Mouse (Mus musculus): ENCODE measurements around the gene Nudt16. TPM values are rescaled to one million over a fixed set of nuclear protein-coding genes. Genes with fewer than 3 reads are reported as not detected.
"Not testable (repeated sequence)": the region's sequence is repeated elsewhere in the genome, so short reads cannot be mapped to it uniquely, and the experiment has no call there.

The Nudt16 gene
- polyA plus RNA-seq (2015; fragmentation: Nextera tagmentation; extraction: Ambion mirVana) = 27.8 and 29.0 TPM in 2 replicates

DNA sequence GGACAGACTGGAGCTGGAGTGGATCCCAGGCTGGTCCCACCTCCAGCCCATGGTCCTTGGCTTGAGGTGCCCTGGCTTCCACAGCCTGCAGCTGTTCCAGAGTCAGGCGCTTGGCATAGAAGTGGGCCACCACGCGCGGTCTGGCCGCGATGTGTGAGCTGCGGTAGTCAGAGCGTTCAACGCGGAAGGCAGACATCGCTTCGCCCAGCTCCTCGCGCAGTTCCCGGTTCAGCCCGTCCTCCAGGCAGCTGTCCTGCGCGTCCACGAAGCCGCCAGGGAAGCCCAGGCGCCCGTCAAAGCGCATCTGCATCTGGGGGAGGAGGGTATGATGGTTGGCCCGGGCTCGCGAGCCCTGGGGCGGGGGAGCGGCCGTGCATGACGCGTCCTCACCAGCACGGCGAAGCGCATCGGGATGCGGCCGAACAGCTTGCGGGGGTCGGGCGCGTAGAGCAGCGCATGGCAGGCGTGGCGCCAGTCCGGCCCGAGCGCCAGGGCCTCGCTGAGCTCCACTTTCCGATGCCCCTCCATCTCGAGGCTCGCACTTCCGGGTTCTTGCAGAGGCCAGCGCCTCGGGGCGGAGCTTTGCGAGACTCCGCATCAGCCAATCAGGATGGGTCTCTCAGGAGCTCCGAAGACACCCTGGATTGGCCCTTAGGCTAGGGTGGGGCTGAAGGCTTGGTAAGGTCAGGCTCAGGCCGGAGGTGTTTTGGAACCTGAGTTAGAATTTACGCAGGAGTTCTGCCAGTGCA is at the start of gene Nudt16:
TSS of gene Nudt16 (minus strand) at position 572 of the 749 bp plus-strand sequence.
- under 1% methylated on average over 60 of the region's 60 CpGs for WGBS
- peak within 1 kb of the TSS; percentile 75 for H3K9ac ChIP-seq (replicated peaks)
- H3K4me3 ChIP-seq (replicated peaks) = peak within 1 kb of the TSS; percentile 71
- H3K27ac ChIP-seq (replicated peaks) = peak within 1 kb of the TSS; percentile 92
- H3K36me3 ChIP-seq = peaks cover 3% of the 10 kb centered on the region; the same call in 1 of the 2 replicates
- H3K4me2 ChIP-seq = peak within 1 kb of the TSS; percentile 84
- ATAC-seq (ENCODE audit: low FRiP score) = peak; percentile 98
- H3K9me3 ChIP-seq (replicated peaks) = no peaks in the 10 kb centered on the region
- H3K27me3 ChIP-seq (replicated peaks) = no peaks in the 10 kb centered on the region
- peaks cover 21% of the 10 kb centered on the region for H3K4me1 ChIP-seq

DNA sequence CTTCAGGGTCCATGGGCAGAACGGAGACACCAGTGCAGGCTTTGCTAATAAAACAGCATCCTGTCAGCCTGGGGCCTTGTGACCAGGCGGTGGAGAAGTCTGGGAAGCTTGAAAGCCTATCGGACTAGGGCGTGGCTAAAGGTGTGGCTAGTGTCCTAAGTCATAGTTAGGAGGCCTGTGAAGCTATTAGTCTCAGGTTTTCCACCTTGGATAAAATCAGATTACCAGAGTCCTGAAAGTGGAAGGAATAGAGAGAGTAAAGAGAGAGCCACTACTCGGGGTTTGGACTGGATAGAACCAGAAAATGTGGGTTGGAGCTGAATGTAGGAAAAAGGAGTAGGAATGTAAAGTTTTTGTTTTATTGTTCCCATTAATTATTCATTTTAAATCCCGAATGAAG is 13.4 kb upstream of the Nudt16 start, which contains the start of gene 1700080E11Rik:
TSS of gene 1700080E11Rik (minus strand) at position 101 of the 400 bp plus-strand sequence.
- Histone ChIP-seq H3K9ac (replicated peaks) (no peak within 1 kb of the TSS), H3K36me3 (no peaks in the 10 kb centered on the region), H3K4me3 (replicated peaks) (no peak within 1 kb of the TSS), H3K27me3 (replicated peaks) (no peaks in the 10 kb centered on the region), H3K4me2 (no peak within 1 kb of the TSS), H3K27ac (replicated peaks) (no peak within 1 kb of the TSS), H3K4me1 (no peaks in the 10 kb centered on the region), H3K9me3 (replicated peaks) (no peaks in the 10 kb centered on the region)
- ATAC-seq (ENCODE audit: low FRiP score) = no peak
- WGBS = 82% methylated on average over 6 of the region's 6 CpGs

DNA sequence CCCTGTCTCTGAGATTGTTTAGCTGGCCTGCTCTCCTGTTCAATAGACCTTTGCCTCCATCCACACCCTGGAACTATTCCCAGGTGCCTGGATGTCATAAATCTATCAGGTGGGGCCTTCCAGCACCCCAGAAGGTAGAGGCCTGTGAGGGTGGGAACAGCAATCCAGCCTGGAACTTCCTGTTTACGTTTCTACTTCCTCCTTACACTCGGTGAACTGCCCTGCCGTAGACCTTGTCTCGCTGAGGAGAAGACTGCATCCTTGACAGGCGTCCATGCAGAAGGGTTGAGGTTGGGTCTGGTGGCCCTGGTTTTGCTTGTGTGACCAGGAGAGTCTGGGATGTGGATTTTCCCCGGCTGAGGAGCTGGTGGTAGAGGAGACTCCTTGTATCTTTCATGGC is 7.6 kb upstream of the Nudt16 start:
- no peak for ATAC-seq (ENCODE audit: low FRiP score)
- Histone ChIP-seq H3K4me1 (no peaks in the 10 kb centered on the region), H3K9ac (replicated peaks) (no peak overlapping the region), H3K36me3 (no peaks in the 10 kb centered on the region), H3K4me3 (replicated peaks) (no peak overlapping the region), H3K27ac (replicated peaks) (no peak overlapping the region), H3K27me3 (replicated peaks) (no peaks in the 10 kb centered on the region), H3K9me3 (replicated peaks) (no peaks in the 10 kb centered on the region), H3K4me2 (no peak overlapping the region)
- 80% methylated on average over 6 of the region's 6 CpGs for WGBS

DNA sequence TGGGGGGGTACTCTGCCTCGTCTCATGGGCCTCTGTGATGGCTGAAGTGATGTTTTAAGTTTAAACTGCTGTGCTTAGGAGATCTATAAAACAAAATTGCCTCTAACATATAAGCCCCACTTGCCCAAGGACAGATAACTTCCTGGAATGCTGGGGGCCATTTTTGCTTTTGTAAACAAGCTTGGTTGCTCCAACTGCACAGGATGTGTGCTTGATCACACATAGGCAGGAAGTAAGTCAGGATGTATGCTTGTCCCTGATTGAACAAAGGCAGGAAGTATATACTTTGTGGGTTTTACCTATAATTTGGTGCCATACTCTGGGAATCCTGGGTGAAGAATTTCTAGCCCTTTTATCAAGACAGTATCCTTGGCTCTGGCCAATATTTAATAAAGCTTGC is 4.8 kb upstream of the Nudt16 start:
- no peak overlapping the region for H3K4me2 ChIP-seq
- H3K27me3 ChIP-seq (replicated peaks) = no peaks in the 10 kb centered on the region
- H3K9ac ChIP-seq (replicated peaks) = no peak overlapping the region
- H3K36me3 ChIP-seq = no peaks in the 10 kb centered on the region
- no peaks in the 10 kb centered on the region for H3K9me3 ChIP-seq (replicated peaks)
- H3K4me1 ChIP-seq = no peaks in the 10 kb centered on the region
- whole genome bisulfite sequencing = 48% methylated on average over 1 of the region's 1 CpGs
- no peak overlapping the region for H3K27ac ChIP-seq (replicated peaks)
- ATAC-seq (ENCODE audit: low FRiP score) = no peak
- H3K4me3 ChIP-seq (replicated peaks) = no peak overlapping the region

DNA sequence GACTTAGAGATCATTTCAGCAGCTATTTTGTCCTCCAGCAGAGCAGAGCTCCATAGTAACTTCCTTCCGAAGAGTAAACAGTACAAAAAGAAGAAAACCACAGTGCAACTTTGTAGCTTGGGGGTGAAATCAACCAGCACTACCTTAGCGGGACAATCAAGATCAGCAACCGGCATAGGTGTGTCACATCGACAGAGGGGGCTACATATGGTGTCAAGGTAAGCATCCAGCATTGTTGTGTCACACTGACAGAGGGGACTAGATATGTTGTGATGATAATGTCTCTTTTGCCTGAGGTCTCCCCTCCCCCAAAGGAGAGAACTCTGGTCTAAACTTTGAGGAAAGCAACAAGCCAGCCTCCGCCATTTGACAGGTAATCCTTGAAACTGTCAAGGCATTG is 2.9 kb upstream of the Nudt16 start:
- no peaks in the 10 kb centered on the region for H3K9me3 ChIP-seq (replicated peaks)
- no peak overlapping the region for H3K9ac ChIP-seq (replicated peaks)
- ATAC-seq (ENCODE audit: low FRiP score) = no peak
- no peaks in the 10 kb centered on the region for H3K36me3 ChIP-seq
- H3K27ac ChIP-seq (replicated peaks) = no peak overlapping the region
- H3K4me3 ChIP-seq (replicated peaks) = no peak overlapping the region
- peaks cover 17% of the 10 kb centered on the region for H3K4me1 ChIP-seq
- WGBS = 91% methylated on average over 5 of the region's 5 CpGs
- no peak overlapping the region for H3K4me2 ChIP-seq
- H3K27me3 ChIP-seq (replicated peaks) = no peaks in the 10 kb centered on the region

DNA sequence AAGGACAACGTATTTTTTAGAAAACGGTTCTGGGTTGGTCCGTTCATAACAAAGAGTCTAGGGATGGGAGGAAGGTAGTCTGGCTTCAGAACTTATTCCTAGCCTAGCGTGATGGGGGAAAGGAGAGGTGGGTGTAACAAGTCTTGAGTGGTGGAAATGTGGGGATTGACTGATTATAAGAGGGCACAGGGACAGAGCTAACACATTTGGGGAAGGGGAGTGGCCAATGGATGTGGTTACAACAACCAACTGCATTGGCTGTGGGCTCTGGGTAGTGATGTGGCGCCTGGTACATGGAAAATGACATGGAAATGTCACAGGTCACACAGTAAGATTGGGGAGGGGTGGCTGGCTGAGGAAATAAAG is 361 bp upstream of the Nudt16 start:
- peak; percentile 40 for ATAC-seq (ENCODE audit: low FRiP score)
- WGBS = 22% methylated on average over 5 of the region's 5 CpGs
- H3K9me3 ChIP-seq (replicated peaks) = no peaks in the 10 kb centered on the region

DNA sequence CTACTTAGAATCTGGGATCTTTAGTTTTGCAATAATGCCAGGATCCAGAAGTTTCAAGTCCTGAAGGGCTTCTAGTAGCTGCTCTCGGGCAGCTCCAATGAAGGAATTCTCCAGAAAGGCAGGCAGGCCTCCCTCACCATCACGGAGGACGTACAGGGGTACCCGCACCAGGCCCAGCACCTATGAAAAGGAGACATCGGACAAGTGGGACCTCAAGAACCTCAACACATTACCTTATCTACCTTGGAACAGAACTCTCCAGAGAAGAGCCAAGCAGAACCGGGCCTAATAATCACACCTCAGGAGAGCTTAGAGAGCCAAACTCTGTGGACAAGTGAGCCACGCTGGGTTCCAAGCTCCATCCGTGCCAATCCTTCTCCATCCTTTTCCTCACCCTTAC is 1.3 kb downstream of the Nudt16 start:
- Histone ChIP-seq H3K36me3 (peaks cover 4% of the 10 kb centered on the region; the same call in 1 of the 2 replicates), H3K4me2 (peak overlapping the region; percentile 84), H3K4me3 (replicated peaks) (no peak overlapping the region), H3K4me1 (peaks cover 21% of the 10 kb centered on the region), H3K27ac (replicated peaks) (no peak overlapping the region), H3K27me3 (replicated peaks) (no peaks in the 10 kb centered on the region), H3K9ac (replicated peaks) (no peak overlapping the region), H3K9me3 (replicated peaks) (no peaks in the 10 kb centered on the region)
- no peak for ATAC-seq (ENCODE audit: low FRiP score)
- 95% methylated on average over 8 of the region's 8 CpGs for WGBS

More for the DNA sequence above, 361 bp upstream of the Nudt16 start:
- H3K27me3 ChIP-seq (replicated peaks) = no peaks in the 10 kb centered on the region
- no peaks in the 10 kb centered on the region for H3K36me3 ChIP-seq
- H3K4me1 ChIP-seq = peaks cover 21% of the 10 kb centered on the region
- 0 out of 2 replicates have a peak overlapping the region, but pooled peaks have one; percentile 75 for H3K9ac ChIP-seq (replicated peaks)
- H3K4me3 ChIP-seq (replicated peaks) = peak overlapping the region; percentile 71
- peak overlapping the region; percentile 84 for H3K4me2 ChIP-seq
- peak overlapping the region; percentile 92 for H3K27ac ChIP-seq (replicated peaks)

DNA sequence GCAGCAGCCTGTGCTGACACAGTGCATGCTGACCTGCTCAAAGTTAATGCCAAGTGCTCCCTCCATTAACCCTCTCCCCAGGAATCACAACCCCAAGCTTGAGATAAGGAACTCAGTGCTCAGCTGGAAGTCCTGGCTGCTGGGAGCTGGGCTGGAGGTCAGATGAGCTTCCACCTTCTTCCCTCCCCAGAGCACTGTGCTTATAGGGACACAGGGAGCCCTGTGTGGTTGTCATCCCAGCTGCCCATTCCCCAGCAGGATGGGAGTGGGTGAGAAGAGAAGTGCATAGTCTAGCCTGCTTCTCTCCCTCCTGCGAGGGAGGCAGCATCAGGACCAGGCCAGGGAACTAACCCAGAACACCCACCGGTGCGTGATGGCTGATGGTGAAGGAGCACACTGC is 6.4 kb downstream of the Nudt16 start:
- H3K4me3 ChIP-seq (replicated peaks); H3K27ac ChIP-seq (replicated peaks); H3K27me3 ChIP-seq (replicated peaks); H3K4me2 ChIP-seq; H3K36me3 ChIP-seq; ATAC-seq (ENCODE audit: low FRiP score); H3K9ac ChIP-seq (replicated peaks); H3K9me3 ChIP-seq (replicated peaks): not testable (repeated sequence)
- peaks cover 10% of the 10 kb centered on the region for H3K4me1 ChIP-seq
- 93% methylated on average over 3 of the region's 3 CpGs for WGBS

DNA sequence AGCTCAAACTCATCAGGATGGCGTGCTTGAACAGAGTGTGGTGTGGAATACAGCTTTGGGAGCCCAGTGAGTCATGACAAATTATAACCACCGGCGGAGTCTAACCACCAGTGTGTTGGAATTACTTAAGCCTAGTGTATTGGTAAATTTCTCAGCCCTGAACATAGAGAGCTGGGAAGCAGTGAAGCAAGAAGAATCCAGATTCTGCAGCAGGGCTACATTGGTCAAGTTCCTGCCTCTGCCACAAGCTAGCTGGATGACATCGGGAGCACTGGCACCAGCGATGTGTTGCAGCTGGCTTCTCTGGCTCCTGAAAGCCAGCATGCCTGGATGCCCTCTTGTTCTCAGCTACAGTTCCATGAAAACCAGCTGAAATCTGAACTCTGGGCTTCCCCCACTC is 27.7 kb downstream of the Nudt16 start:
- H3K27me3 ChIP-seq (replicated peaks) = no peaks in the 10 kb centered on the region

DNA sequence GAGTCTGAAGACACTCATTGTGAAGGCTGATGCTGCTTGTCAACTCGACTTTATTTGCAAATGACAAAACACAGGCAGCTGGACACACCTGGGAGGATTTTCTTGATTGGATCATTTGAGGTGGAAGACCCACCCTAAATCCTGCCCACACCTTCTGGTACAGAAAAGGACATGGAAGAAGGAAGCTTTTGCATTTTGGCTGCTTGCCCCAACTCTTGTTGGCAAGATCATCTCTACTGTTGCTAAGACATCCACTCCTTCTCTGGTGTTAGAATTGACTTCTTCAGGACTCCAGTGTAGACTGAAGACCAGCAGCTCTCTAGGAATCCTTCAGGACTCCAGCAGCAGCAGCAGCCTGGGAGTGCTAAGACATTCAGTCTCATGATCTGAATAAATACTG is 29.7 kb downstream of the Nudt16 start:
- Histone ChIP-seq H3K36me3 (no peaks in the 10 kb centered on the region), H3K4me2 (no peak overlapping the region), H3K27ac (replicated peaks) (no peak overlapping the region), H3K9me3 (replicated peaks) (no peaks in the 10 kb centered on the region), H3K4me1 (no peaks in the 10 kb centered on the region), H3K27me3 (replicated peaks) (no peaks in the 10 kb centered on the region), H3K9ac (replicated peaks) (no peak overlapping the region), H3K4me3 (replicated peaks) (no peak overlapping the region)
- ATAC-seq (ENCODE audit: low FRiP score) = no peak
- WGBS = 79% methylated on average over 1 of the region's 1 CpGs

More for the DNA sequence above, 27.7 kb downstream of the Nudt16 start:
- no peak for ATAC-seq (ENCODE audit: low FRiP score)
- H3K4me1 ChIP-seq = no peaks in the 10 kb centered on the region
- H3K27ac ChIP-seq (replicated peaks) = no peak overlapping the region
- 60% methylated on average over 5 of the region's 5 CpGs for WGBS
- no peaks in the 10 kb centered on the region for H3K9me3 ChIP-seq (replicated peaks)
- no peak overlapping the region for H3K4me3 ChIP-seq (replicated peaks)
- H3K9ac ChIP-seq (replicated peaks) = no peak overlapping the region
- no peak overlapping the region for H3K4me2 ChIP-seq
- H3K36me3 ChIP-seq = no peaks in the 10 kb centered on the region

DNA sequence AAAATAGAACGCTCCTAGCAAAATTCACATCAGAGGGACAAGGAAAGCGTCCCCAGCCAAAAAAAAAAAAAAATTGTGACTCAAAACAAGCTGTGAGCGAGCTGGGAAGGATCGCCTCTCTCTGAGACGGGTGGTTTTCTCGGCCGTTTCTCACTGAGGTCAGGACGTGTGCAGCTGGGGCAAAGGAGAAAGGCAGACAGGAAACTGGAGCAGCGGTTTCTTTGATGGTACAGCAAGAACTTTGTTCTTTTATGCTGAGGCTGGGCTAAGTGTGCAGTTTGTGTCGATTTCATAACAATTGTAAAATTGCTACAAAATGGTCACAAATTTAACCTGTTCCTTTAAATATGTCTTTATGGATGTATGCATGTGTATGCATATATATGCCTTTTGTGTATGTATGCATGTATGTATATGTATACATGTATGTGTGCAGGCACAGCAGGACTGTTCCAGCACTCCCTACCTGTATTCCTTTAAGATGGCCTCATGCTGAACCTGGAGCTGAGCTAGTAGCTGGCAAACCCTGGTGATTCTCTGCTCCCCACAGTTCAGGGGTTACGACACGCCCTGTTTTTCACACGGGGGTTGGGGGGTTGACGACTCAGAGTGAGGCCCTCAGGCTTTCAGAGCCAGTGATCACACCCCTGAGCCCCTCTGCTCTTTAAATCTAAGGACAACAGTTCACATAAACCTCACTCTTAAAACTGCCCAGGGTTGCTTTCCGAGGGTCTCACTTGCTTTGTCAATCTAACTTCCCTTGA is 30.6 kb downstream of the Nudt16 start:
- WGBS = 73% methylated on average over 15 of the region's 15 CpGs
- H3K4me2 ChIP-seq = no peak overlapping the region
- H3K4me3 ChIP-seq (replicated peaks) = no peak overlapping the region
- H3K9ac ChIP-seq (replicated peaks) = no peak overlapping the region
- H3K27ac ChIP-seq (replicated peaks) = no peak overlapping the region
- no peak for ATAC-seq (ENCODE audit: low FRiP score)
- no peaks in the 10 kb centered on the region for H3K36me3 ChIP-seq
- no peaks in the 10 kb centered on the region for H3K4me1 ChIP-seq
- no peaks in the 10 kb centered on the region for H3K27me3 ChIP-seq (replicated peaks)
- H3K9me3 ChIP-seq (replicated peaks) = no peaks in the 10 kb centered on the region

DNA sequence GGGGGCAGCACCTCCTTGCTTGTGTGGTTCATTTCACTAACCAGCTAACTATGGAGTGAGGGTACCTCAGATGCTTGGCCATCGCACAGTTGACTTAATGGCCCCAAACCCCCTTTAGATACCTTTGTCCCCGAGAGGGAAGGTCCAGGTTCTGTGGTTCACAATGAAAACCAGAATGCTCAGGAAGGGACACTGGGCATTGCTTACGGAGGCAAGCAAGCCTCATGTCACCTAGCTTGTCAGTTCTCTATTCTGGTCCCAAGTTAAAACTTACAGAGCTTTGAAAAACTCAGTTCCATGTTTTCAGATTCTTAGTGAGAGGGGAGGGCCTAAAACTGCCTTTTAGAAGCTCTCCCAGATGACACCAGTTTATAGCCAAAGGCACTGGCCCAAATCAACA is 51.4 kb downstream of the Nudt16 start:
- no peak overlapping the region for H3K4me3 ChIP-seq (replicated peaks)
- no peak for ATAC-seq (ENCODE audit: low FRiP score)
- H3K9ac ChIP-seq (replicated peaks) = no peak overlapping the region
- H3K36me3 ChIP-seq = peaks cover 25% of the 10 kb centered on the region
- H3K4me2 ChIP-seq = no peak overlapping the region
- no peaks in the 10 kb centered on the region for H3K4me1 ChIP-seq
- H3K27ac ChIP-seq (replicated peaks) = no peak overlapping the region
- H3K27me3 ChIP-seq (replicated peaks) = no peaks in the 10 kb centered on the region
- no peaks in the 10 kb centered on the region for H3K9me3 ChIP-seq (replicated peaks)
- 92% methylated on average over 3 of the region's 3 CpGs for WGBS
